Mouse (Mus musculus) limb, embryonic 14.5 days (tissue): ENCODE measurements around the gene Gm1123. TPM values are rescaled to one million over a fixed set of nuclear protein-coding genes. Genes with fewer than 3 reads are reported as not detected.

ENCODE experiments used
- ATAC-seq: fragments of 200-750 bp; cut with Nextera tagmentation; 2 replicates; pipeline ENCODE4 v1.8.0; 2017; ENCODE audit warnings: low read depth, moderate number of reproducible peaks, moderate TSS enrichment; ENCODE audit not compliant: low FRiP score
- DNase-seq: peaks from one replicate; pipeline ENCODE4 v3.0.0-alpha.2; 2015; ENCODE audit warnings: low spot score
- H3K27ac ChIP-seq: fragments of 300-500 bp; sonication (generic); replicated peaks from 2 replicates; pipeline ENCODE4 v1.5.1; 2014; ENCODE audit warnings: low read depth, mild to moderate bottlenecking, low read length, moderate library complexity, mixed read lengths
- H3K27me3 ChIP-seq: fragments of 300-500 bp; sonication (generic); 2 replicates; pipeline ENCODE4 v1.6.1; 2014; ENCODE audit warnings: low read length, mixed read lengths; ENCODE audit not compliant: control insufficient read depth, insufficient read depth
- H3K36me3 ChIP-seq: fragments of 300-500 bp; sonication (generic); 2 replicates; pipeline ENCODE4 v1.6.1; 2014; ENCODE audit warnings: mild to moderate bottlenecking, low read length, moderate library complexity, mixed read lengths; ENCODE audit not compliant: control insufficient read depth, insufficient read depth
- H3K4me1 ChIP-seq: fragments of 300-500 bp; sonication (generic); 2 replicates; pipeline ENCODE4 v1.6.1; 2014; ENCODE audit warnings: antibody characterized with exemption, low read length, mixed read lengths; ENCODE audit not compliant: control insufficient read depth, insufficient read depth
- H3K4me2 ChIP-seq: fragments of 300-500 bp; sonication (generic); replicated peaks from 2 replicates; pipeline ENCODE4 v1.6.1; 2014; ENCODE audit warnings: low read depth, mild to moderate bottlenecking, low read length, moderate library complexity; ENCODE audit not compliant: severe bottlenecking
- H3K4me3 ChIP-seq: fragments of 300-500 bp; sonication (generic); replicated peaks from 2 replicates; pipeline ENCODE4 v1.5.1; 2014; ENCODE audit warnings: low read length
- H3K9ac ChIP-seq: fragments of 300-500 bp; sonication (generic); 2 replicates; pipeline ENCODE4 v1.6.1; 2014; ENCODE audit warnings: mild to moderate bottlenecking, low read depth, low read length, moderate library complexity; ENCODE audit not compliant: severe bottlenecking
- H3K9me3 ChIP-seq: fragments of 300-500 bp; sonication (generic); 2 replicates; pipeline ENCODE4 v1.6.1; 2016; ENCODE audit warnings: low read length; ENCODE audit not compliant: control insufficient read depth
- POLR2A ChIP-seq: fragments of 200-500 bp; IDR thresholded peaks from 2 replicates; pipeline ENCODE4 v1.8.0; 2012; ENCODE audit warnings: inconsistent platforms, mild to moderate bottlenecking, moderate library complexity, borderline replicate concordance; ENCODE audit not compliant: insufficient read depth, insufficient read length; ENCODE audit errors: extremely low read depth
- WGBS: fragments of 180-500 bp; shearing (Covaris S2); extraction: QIAGEN DNeasy Blood & Tissue Kit; methylation state at CpG from one replicate; pipeline ENCODE4 v1.1.7; 2014; 5-methylcytosine and 5-hydroxymethylcytosine counted together
- polyA plus RNA-seq, 2 experiments: library from polyadenylated mRNA; depleted of rRNA in 1 of 2; stranded (reverse) in 1 of 2; unstranded in 1 of 2; fragments of >200 nt; fragmentation: Nextera tagmentation in 1 of 2; extraction: Ambion mirVana in 1 of 2; gene quantifications; 2 replicates each; pipeline versions ENCODE4 v1.2.1 to v1.2.3; 2012 to 2014

The Gm1123 gene
- polyA plus RNA-seq, 2 experiments: 0.08 TPM; not detected in 1

DNA sequence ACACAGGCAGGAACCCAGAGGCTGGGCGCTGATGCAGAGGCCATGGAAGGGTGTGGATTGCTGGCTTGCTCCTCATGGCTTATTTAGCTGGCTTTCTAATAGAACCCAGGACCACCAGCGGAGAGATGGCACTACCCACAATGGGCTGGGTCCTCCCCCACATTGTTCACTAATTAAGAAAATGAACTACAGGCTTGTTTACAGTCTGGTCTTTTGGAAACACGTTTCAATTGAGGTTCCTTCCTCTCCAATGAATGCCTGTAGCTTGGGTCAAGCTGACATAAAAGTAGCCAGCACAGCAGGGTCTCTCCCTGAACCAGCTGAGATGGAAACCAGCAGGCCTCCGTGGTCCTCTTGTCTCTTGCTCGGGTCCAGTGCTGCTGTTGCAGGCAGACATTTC, 14.3 kb downstream of the Gm1123 start:
- Histone ChIP-seq H3K27ac (no peak overlapping the region), H3K4me2 (no peak overlapping the region), H3K4me1 (no peaks in the 10 kb centered on the region), H3K27me3 (no peaks in the 10 kb centered on the region), H3K9me3 (no peaks in the 10 kb centered on the region), H3K4me3 (no peak overlapping the region), H3K9ac (no peak overlapping the region), H3K36me3 (no peaks in the 10 kb centered on the region)
- DNase-seq (no peak), ATAC-seq (no peak)
- no peak for TF ChIP-seq POLR2A
- 50% methylated on average over 5 of the region's 5 CpGs for WGBS

DNA sequence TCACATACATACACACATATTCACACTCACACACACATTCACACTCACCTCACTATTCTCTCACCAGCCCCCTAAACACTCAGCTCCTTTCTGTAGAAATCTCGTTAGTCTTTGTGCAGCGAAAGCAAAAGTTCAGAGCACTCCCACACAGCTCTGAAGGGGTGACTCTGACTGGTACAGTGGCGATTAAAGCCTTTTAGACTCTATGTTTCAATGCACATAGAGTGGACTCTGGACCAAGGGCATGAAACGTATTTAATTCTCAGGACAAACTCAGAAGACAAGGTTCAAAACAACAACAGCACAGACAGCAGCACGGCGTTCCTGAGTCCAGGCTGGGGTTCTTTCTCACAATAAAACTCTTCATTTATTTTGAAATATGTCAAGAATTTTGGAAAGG, 17.8 kb downstream of the Gm1123 start:
- DNase-seq: no peak
- Histone ChIP-seq H3K9me3 (no peaks in the 10 kb centered on the region), H3K9ac (no peak overlapping the region), H3K4me2 (no peak overlapping the region), H3K36me3 (no peaks in the 10 kb centered on the region), H3K27me3 (no peaks in the 10 kb centered on the region), H3K27ac (no peak overlapping the region), H3K4me1 (no peaks in the 10 kb centered on the region), H3K4me3 (no peak overlapping the region)
- no peak for TF ChIP-seq POLR2A
- ATAC-seq: no peak
- 76% methylated on average over 6 of the region's 6 CpGs for WGBS

DNA sequence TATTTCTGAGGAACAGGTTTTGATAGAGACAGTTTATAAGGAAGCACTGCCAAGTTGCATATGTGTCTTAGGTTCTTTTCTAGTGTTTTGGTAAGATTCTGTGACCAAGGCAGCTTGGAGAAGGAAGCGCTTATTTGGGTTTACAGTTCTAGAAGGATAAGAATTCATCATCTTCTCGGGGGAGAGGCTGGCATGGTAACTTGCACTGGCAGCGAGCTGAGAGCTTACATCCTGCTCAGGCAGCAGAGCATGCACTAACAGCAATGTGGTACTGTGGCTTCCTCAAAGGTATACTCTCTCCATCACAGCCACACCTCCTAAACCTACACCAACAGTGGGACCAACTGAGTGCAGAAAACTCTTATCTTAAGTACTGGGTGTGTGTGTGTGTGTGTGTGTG, 18.8 kb downstream of the Gm1123 start:
- H3K27ac ChIP-seq: no peak overlapping the region
- H3K4me3 ChIP-seq: no peak overlapping the region
- no peak overlapping the region for H3K9ac ChIP-seq
- H3K9me3 ChIP-seq: no peaks in the 10 kb centered on the region
- no peak overlapping the region for H3K4me2 ChIP-seq
- whole genome bisulfite sequencing: 72% methylated on average over 3 of the region's 3 CpGs
- no peaks in the 10 kb centered on the region for H3K27me3 ChIP-seq
- no peak for ATAC-seq
- no peak for TF ChIP-seq POLR2A
- H3K36me3 ChIP-seq: no peaks in the 10 kb centered on the region
- no peak for DNase-seq
- no peaks in the 10 kb centered on the region for H3K4me1 ChIP-seq

DNA sequence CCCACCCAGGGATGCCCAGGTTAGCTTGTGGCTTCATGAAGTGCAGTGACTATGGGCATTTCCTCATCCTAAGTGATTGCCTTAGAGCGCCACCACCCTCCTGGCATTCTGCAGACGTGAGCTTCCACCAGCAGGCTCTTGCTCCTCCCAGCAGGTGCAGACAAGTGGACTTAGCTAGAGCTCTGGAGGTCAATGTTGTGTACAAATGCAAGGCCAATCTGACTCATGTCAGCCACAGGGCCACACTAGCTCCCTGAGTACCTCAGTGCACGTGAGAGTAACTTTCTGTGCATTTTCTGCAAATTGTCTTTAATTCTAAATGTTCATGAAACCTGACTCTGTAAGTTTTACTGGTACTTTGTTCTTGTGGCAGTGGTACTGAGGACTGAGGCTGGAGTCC, 19.2 kb downstream of the Gm1123 start:
- ATAC-seq (no peak), DNase-seq (no peak)
- Histone ChIP-seq H3K4me3 (no peak overlapping the region), H3K9me3 (no peaks in the 10 kb centered on the region), H3K36me3 (no peaks in the 10 kb centered on the region), H3K9ac (no peak overlapping the region), H3K27me3 (no peaks in the 10 kb centered on the region), H3K27ac (no peak overlapping the region), H3K4me2 (no peak overlapping the region), H3K4me1 (no peaks in the 10 kb centered on the region)
- no peak for TF ChIP-seq POLR2A
- WGBS: 66% methylated on average over 3 of the region's 3 CpGs

DNA sequence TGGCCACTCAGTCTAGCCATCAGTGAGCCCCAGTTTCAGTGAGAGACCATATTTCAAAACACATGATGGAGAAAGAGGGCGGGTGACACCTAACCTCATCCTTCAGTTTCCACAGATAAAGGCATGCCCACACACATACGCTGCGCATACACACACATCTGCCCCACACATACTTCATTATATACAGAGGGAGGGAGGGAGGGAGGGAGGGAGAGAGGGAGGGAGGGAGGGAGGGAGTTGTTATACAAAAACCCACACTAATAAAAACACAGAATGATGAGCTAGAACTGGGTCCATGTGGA, 25.7 kb downstream of the Gm1123 start:
- WGBS: 90% methylated on average over 3 of the region's 3 CpGs
- no peak for TF ChIP-seq POLR2A

More for the DNA sequence above, 25.7 kb downstream of the Gm1123 start:
- H3K4me1 ChIP-seq: no peaks in the 10 kb centered on the region
- no peaks in the 10 kb centered on the region for H3K27me3 ChIP-seq
- H3K4me2 ChIP-seq: no peak overlapping the region
- ATAC-seq: no peak
- H3K9ac ChIP-seq: no peak overlapping the region
- no peaks in the 10 kb centered on the region for H3K36me3 ChIP-seq
- no peak overlapping the region for H3K27ac ChIP-seq
- H3K9me3 ChIP-seq: no peaks in the 10 kb centered on the region
- H3K4me3 ChIP-seq: no peak overlapping the region
- no peak for DNase-seq
